Mouse (Mus musculus): ENCODE measurements around the gene Teddm1a.
"Not testable (repeated sequence)": the region's sequence is repeated elsewhere in the genome, so short reads cannot be mapped to it uniquely, and the experiment has no call there.

GRCm38 (mm10) chr1:153880391-153880790 lies 11.2 kb upstream of the Teddm1a start:
- TF ChIP-seq CHD2 (IDR thresholded peaks at IDR 0.05; ENCODE audit: low read depth, low read length); ZNF384 (IDR thresholded peaks at IDR 0.05; ENCODE audit: low read depth, low read length); ZC3H11A (IDR thresholded peaks at IDR 0.05; ENCODE audit: borderline replicate concordance, low read depth, low read length): not testable (repeated sequence)

All from ES-E14 (cell line).